Mouse (Mus musculus): ENCODE results near the gene Cd3g.

GRCm38 (mm10) chr9:45015841-45016240, 35.6 kb upstream of the Cd3g start:
- TF ChIP-seq MAX (IDR thresholded peaks at IDR 0.05) (no peak), CTCF (IDR thresholded peaks at IDR 0.05; ENCODE audit: control insufficient read depth, insufficient read depth, insufficient read length) (no peak)

Measured in C2C12 (cell line).